Mouse (Mus musculus): ENCODE data around the gene Asic4.

DNA sequence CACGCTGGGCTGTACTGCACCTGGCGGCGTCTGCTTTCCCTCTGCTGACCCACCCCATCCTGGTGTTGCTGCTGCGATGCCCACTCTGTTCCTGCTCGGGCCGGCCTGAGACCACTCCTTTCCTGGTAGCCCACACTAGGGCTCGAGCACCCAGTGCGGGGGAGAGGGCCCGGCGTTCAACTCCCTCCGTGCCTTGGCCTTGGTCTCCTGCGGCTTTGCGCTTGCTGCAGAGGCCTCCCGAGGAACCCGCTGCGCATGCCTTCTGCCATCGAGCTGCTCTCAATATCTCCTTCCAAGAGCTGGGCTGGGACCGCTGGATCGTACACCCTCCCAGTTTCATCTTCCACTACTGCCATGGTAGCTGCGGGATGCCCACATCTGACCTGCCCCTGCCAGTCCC is 59.4 kb downstream of the Asic4 start:
- no peak for TF ChIP-seq CTCF (IDR thresholded peaks at IDR 0.05; ENCODE audit: borderline replicate concordance, control insufficient read depth, extremely low read depth, insufficient read depth, low read length, poor library complexity)
- no peak for TF ChIP-seq POLR2A (IDR thresholded peaks at IDR 0.05; ENCODE audit: control insufficient read depth, extremely low read depth, insufficient read depth, low read length, poor library complexity)

All from thymus, adult 2 months (tissue).